Mouse (Mus musculus): Measurements from ENCODE around the gene Lhcgr. TPM values are rescaled to one million over a fixed set of nuclear protein-coding genes. Genes with fewer than 3 reads are reported as not detected.

Gene Lhcgr
- polyA plus RNA-seq, 1 experiment from 2014 or later: not detected

GRCm38 (mm10) chr17:88703112-88703511, 88.7 kb downstream of the Lhcgr start:
- Histone ChIP-seq H3K27me3 (no peaks in the 10 kb centered on the region), H3K36me3 (replicated peaks) (no peaks in the 10 kb centered on the region), H3K9ac (no peak overlapping the region), H3K4me2 (no peak overlapping the region), H3K27ac (replicated peaks) (no peak overlapping the region), H3K9me3 (replicated peaks) (no peaks in the 10 kb centered on the region), H3K4me1 (replicated peaks) (no peaks in the 10 kb centered on the region), H3K4me3 (replicated peaks) (no peak overlapping the region)
- no peak for ATAC-seq (ENCODE audit: insufficient read depth)
- 41% methylated on average over 4 of the region's 4 CpGs for WGBS (ENCODE audit: insufficient replicate concordance)

- no peak overlapping the region for H3K27ac ChIP-seq (replicated peaks)
- 29% methylated on average over 6 of the region's 6 CpGs for WGBS (ENCODE audit: insufficient replicate concordance)
- no peaks in the 10 kb centered on the region for H3K27me3 ChIP-seq
- H3K36me3 ChIP-seq (replicated peaks): no peaks in the 10 kb centered on the region
- no peak overlapping the region for H3K9ac ChIP-seq
- no peaks in the 10 kb centered on the region for H3K9me3 ChIP-seq (replicated peaks)
- H3K4me3 ChIP-seq (replicated peaks): no peak overlapping the region
- no peak for ATAC-seq (ENCODE audit: insufficient read depth)
- no peaks in the 10 kb centered on the region for H3K4me1 ChIP-seq (replicated peaks)
- no peak overlapping the region for H3K4me2 ChIP-seq
Measured at GRCm38 (mm10) chr17:88702345-88702744, 89.4 kb downstream of the Lhcgr start.

DNA sequence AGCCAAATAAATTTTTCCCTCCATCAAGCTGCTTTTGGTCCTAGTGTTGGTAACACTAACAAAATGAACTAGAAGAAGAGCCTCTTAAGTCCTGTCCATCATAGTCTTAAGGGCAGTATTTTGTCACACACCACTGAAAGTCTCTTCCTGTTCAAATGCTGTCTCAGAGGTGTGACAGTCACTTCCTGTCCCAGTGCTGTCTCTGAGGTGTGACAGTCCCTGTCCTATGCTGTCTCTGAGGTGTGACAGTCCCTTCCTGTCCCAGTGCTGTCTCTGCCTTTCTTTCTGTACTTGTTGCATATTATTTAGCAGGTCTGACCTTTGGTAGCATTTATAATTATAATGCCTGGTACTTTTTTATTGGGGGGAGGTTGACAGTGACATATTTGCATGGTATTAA, 90.9 kb downstream of the Lhcgr start:
- H3K27ac ChIP-seq (replicated peaks): no peak overlapping the region
- ATAC-seq (ENCODE audit: insufficient read depth): no peak
- H3K36me3 ChIP-seq (replicated peaks): no peaks in the 10 kb centered on the region
- H3K4me2 ChIP-seq: no peak overlapping the region
- no peak overlapping the region for H3K9ac ChIP-seq
- H3K27me3 ChIP-seq: no peaks in the 10 kb centered on the region
- H3K4me3 ChIP-seq (replicated peaks): no peak overlapping the region
- no peaks in the 10 kb centered on the region for H3K4me1 ChIP-seq (replicated peaks)
- H3K9me3 ChIP-seq (replicated peaks): no peaks in the 10 kb centered on the region

DNA sequence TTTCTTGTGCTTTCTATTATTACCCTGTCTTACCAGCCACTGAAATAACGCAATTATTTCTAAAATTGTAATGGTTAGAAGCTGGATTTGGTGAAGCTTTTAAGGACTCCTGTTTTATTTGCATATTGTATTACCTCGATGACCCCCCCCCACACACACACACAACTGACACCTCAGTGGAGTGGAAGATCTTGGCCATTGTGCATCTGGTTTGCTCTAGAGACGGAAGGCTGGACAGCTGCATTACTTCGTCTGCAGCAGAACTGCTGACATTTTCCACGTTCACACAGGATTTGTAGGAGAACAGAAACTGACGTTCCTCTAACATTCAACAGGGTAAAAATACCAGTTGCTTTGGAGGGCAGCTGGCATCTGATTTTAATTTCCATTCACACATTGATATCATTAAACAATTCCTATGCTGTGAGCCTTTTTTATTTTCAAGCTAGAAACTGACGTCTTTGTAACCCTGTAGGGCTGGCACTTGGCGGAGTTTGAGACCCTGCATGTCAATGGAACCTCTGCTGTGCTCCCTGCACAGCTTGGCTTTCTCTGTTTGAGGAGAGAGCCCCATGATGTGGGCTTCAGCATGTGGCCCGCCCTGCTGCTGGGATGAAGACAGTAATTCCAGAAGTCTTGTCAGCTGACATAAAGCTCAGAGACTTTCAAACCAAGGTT, 95.0 kb downstream of the Lhcgr start:
- WGBS (ENCODE audit: insufficient replicate concordance): 60% methylated on average over 9 of the region's 9 CpGs
- Histone ChIP-seq H3K27me3 (no peaks in the 10 kb centered on the region), H3K9me3 (replicated peaks) (no peaks in the 10 kb centered on the region), H3K36me3 (replicated peaks) (no peaks in the 10 kb centered on the region), H3K4me2 (no peak overlapping the region), H3K4me1 (replicated peaks) (no peaks in the 10 kb centered on the region), H3K27ac (replicated peaks) (no peak overlapping the region), H3K4me3 (replicated peaks) (no peak overlapping the region), H3K9ac (no peak overlapping the region)
- no peak for ATAC-seq (ENCODE audit: insufficient read depth)

DNA sequence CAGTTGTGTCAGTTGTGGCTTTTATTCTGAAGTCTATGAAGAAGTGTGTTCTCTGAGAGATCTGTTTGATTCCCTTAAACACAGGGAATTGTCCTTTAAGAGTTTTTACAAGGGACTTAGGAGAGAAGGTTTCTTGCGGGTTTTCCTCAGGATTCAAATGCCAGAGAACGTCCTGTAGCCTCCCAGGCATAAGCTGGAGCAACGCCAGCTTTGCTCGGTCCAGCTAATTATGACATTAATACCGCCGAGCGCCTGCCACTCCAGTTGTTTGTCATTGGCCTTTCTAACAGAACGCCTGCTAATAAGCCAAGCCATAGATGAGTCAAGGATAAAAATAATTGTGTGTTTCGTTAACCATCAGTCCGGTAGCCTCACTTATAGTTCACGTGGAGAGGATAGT, 103.6 kb downstream of the Lhcgr start:
- no peak overlapping the region for H3K4me2 ChIP-seq
- WGBS (ENCODE audit: insufficient replicate concordance): 62% methylated on average over 11 of the region's 11 CpGs
- no peak overlapping the region for H3K4me3 ChIP-seq (replicated peaks)
- H3K27me3 ChIP-seq: no peaks in the 10 kb centered on the region
- H3K9me3 ChIP-seq (replicated peaks): no peaks in the 10 kb centered on the region
- ATAC-seq (ENCODE audit: insufficient read depth): no peak
- no peak overlapping the region for H3K27ac ChIP-seq (replicated peaks)
- H3K9ac ChIP-seq: no peak overlapping the region
- no peaks in the 10 kb centered on the region for H3K36me3 ChIP-seq (replicated peaks)
- no peaks in the 10 kb centered on the region for H3K4me1 ChIP-seq (replicated peaks)

DNA sequence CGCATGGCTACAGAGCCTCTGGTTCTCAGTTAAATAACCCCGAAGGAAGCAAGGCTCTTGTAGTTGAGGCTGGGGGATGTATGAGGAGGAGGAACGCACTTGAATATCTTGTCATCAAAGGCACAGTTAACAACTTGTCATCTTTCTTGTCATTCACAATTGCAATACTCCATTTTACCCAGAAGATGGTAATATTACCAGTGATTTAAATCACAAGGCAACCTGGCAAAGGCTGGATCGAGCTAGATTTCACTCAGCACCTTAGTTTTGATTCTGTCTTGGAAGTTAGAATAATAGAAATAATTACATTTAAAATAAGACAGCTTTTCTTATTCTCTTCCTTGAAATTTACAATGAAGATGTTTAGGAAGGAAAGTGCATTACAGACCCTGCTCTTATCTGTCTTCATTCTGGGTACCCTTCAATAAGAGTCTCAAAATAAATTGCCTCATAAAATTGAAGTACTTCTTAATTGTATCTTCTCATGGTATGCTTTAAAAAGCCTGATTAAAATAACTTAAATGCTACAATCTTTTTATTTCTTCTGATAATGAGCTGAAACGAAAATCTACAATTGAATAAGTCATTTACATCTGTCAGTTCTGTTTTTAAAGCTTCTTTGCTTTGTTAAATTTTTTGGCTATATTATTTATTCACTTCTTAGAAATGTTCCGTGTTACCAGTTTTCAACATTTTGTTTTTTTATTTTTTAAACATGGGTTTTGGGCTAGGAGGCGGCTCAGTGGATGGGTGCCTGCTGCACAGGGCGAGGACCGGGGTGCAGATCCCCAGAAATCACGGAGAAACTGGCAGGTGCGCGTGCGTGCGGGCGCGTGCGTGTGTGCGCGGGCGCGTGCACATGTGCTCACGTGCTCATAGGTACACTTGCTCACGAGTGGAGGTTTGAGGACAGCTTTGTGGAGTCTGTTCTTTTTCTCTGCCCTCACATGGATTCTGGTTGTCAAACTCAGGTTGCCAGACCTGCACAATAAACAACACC, 116.2 kb downstream of the Lhcgr start:
- Histone ChIP-seq H3K36me3 (replicated peaks) (no peaks in the 10 kb centered on the region), H3K27ac (replicated peaks) (no peak overlapping the region), H3K9ac (no peak overlapping the region), H3K4me2 (no peak overlapping the region), H3K9me3 (replicated peaks) (no peaks in the 10 kb centered on the region), H3K4me1 (replicated peaks) (no peaks in the 10 kb centered on the region), H3K4me3 (replicated peaks) (no peak overlapping the region), H3K27me3 (no peaks in the 10 kb centered on the region)
- no peak for ATAC-seq (ENCODE audit: insufficient read depth)
- 77% methylated on average over 23 of the region's 23 CpGs for WGBS (ENCODE audit: insufficient replicate concordance)

- H3K9me3 ChIP-seq (replicated peaks): no peaks in the 10 kb centered on the region
- no peaks in the 10 kb centered on the region for H3K4me1 ChIP-seq (replicated peaks)
- H3K36me3 ChIP-seq (replicated peaks): no peaks in the 10 kb centered on the region
- H3K4me3 ChIP-seq (replicated peaks): no peak overlapping the region
- WGBS (ENCODE audit: insufficient replicate concordance): 45% methylated on average over 4 of the region's 4 CpGs
- H3K27me3 ChIP-seq: no peaks in the 10 kb centered on the region; the same call in 1 of the 2 replicates
- no peak overlapping the region for H3K27ac ChIP-seq (replicated peaks)
- no peak overlapping the region for H3K9ac ChIP-seq
- ATAC-seq (ENCODE audit: insufficient read depth): no peak
- H3K4me2 ChIP-seq: no peak overlapping the region
Measured at GRCm38 (mm10) chr17:88670800-88671199, 121.0 kb downstream of the Lhcgr start.

- no peak overlapping the region for H3K9ac ChIP-seq
- no peak for ATAC-seq (ENCODE audit: insufficient read depth)
- WGBS (ENCODE audit: insufficient replicate concordance): 66% methylated on average over 2 of the region's 2 CpGs
Measured at GRCm38 (mm10) chr17:88669921-88670320, 121.9 kb downstream of the Lhcgr start.

DNA sequence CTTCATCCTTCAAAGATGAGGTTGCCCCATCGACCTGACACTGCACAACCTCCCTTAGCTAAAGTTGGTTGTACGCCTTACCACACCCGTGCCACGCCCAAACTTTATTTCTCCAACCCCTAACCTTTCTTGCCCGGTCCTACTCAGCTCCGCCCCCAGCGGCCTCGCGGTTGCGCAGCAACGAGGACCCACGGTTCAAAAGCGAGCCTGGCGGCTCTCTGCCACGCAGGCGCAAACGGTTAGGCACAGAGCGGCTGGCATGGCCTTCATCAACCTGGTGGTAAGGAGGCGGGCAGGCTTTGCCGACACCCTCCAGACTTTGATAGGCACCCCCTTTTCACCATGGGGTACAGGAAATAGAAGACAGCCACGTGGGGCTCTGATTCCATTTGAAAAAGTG, 123.3 kb downstream of the Lhcgr start, which contains the start of gene Gtf2a1l:
Gtf2a1l (plus strand) TSS at position 209 of the 400 bp plus-strand sequence.
- H3K4me1 ChIP-seq (replicated peaks): no peaks in the 10 kb centered on the region
- no peaks in the 10 kb centered on the region for H3K9me3 ChIP-seq (replicated peaks)
- no peaks in the 10 kb centered on the region; the same call in 1 of the 2 replicates for H3K27me3 ChIP-seq
- H3K9ac ChIP-seq: no peak within 1 kb of the TSS
- no peak for ATAC-seq (ENCODE audit: insufficient read depth)
- no peaks in the 10 kb centered on the region for H3K36me3 ChIP-seq (replicated peaks)
- H3K27ac ChIP-seq (replicated peaks): no peak within 1 kb of the TSS
- WGBS (ENCODE audit: insufficient replicate concordance): 25% methylated on average over 21 of the region's 21 CpGs
- no peak within 1 kb of the TSS for H3K4me2 ChIP-seq
- H3K4me3 ChIP-seq (replicated peaks): no peak within 1 kb of the TSS

More at GRCm38 (mm10) chr17:88669921-88670320, 121.9 kb downstream of the Lhcgr start:
- H3K36me3 ChIP-seq (replicated peaks): no peaks in the 10 kb centered on the region
- no peak overlapping the region for H3K4me3 ChIP-seq (replicated peaks)
- H3K27ac ChIP-seq (replicated peaks): no peak overlapping the region
- H3K27me3 ChIP-seq: no peaks in the 10 kb centered on the region; the same call in 1 of the 2 replicates
- H3K4me1 ChIP-seq (replicated peaks): no peaks in the 10 kb centered on the region
- no peaks in the 10 kb centered on the region for H3K9me3 ChIP-seq (replicated peaks)
- H3K4me2 ChIP-seq: no peak overlapping the region
